Mouse (Mus musculus): ENCODE results near the gene Enc1. TPM values are rescaled to one million over a fixed set of nuclear protein-coding genes. Genes with fewer than 3 reads are reported as not detected.
A peak's percentile ranks its signal among the peaks of the same experiment; 100 is the strongest.

The Enc1 gene
- total and polyA plus RNA-seq, 3 experiments = 3.7 to 7.0 (median 6.4) TPM

- in situ Hi-C loops (cut with MboI; ENCODE audit: low pct_ligation_motif_present, low pct_unique_long_range_greater_than_20kb, low sequenced_read_pairs) (loop anchor here (5.0 to 10.0 kb wide), 2 partner anchors 372 to 704 kb away; no protein-coding TSS in a partner anchor), dilution Hi-C loops (cut with MboI; ENCODE audit: extremely low pct_ligation_motif_present, extremely low pct_unique_long_range_greater_than_20kb, low sequenced_read_pairs) (no loop called here)
- Histone ChIP-seq H3K27me3 (replicated peaks) (no peaks in the 10 kb centered on the region), H3K79me2 (replicated peaks; ENCODE audit: control insufficient read depth, extremely low read depth, insufficient read depth, poor library complexity, severe bottlenecking) (no peaks in the 10 kb centered on the region), H3K4me2 (ENCODE audit: insufficient read depth, low read depth, poor library complexity, severe bottlenecking) (no peak overlapping the region), H3K9me3 (replicated peaks; ENCODE audit: low read length) (no peaks in the 10 kb centered on the region), H3K27ac (ENCODE audit: insufficient read depth, low read depth) (no peak overlapping the region), H3K9ac (ENCODE audit: insufficient read depth, low read depth) (no peak overlapping the region), H3K4me3 (replicated peaks in 1 of 3; ENCODE audit: low read depth in 2 of 3, low read length in 2 of 3, poor library complexity in 1 of 3) (no peak overlapping the region), H3K4me1 (ENCODE audit: control insufficient read depth in 1 of 2, insufficient read depth in 2 of 2) (peaks cover 0 to 5% of the 10 kb centered on the region in 2 experiments; a peak in 1 of 4 replicates), H3K36me3 (replicated peaks in 1 of 2; ENCODE audit: control insufficient read depth in 1 of 2, insufficient read depth in 1 of 2, low read length in 1 of 2) (peaks cover 0 to 5% of the 10 kb centered on the region in 2 experiments)
- TF ChIP-seq MYC (IDR thresholded peaks at IDR 0.05; ENCODE audit: low read depth, low read length) (no peak), SIN3A (IDR thresholded peaks at IDR 0.05; ENCODE audit: low read length) (no peak), RAD21 (IDR thresholded peaks at IDR 0.05; ENCODE audit: low read depth, low read length) (peak; percentile 6), UBTF (IDR thresholded peaks at IDR 0.05; ENCODE audit: low read depth, low read length) (no peak), POLR2A (IDR thresholded peaks at IDR 0.05; ENCODE audit: low read depth, low read length) (no peak), CTCF (conservative IDR thresholded peaks at IDR 0.05 in 1 of 2, IDR thresholded peaks at IDR 0.05 in 1 of 2; ENCODE audit: low read depth in 2 of 2, low read length in 2 of 2) (peak; percentile 28 to 36; a peak in 2 of 4 replicates), GABPA (IDR thresholded peaks at IDR 0.05; ENCODE audit: insufficient replicate concordance, low read depth, low read length) (no peak), IRF4 (IDR thresholded peaks at IDR 0.05; ENCODE audit: low read depth, low read length) (no peak), PAX5 (IDR thresholded peaks at IDR 0.05; ENCODE audit: low read length) (no peak), USF2 (conservative IDR thresholded peaks at IDR 0.05; ENCODE audit: low read depth, low read length) (no peak)
- DNase-seq (ENCODE audit: extremely low read depth) = peak; percentile 21
These were observed 7.8 kb upstream of the Enc1 start for GRCm38 (mm10) chr13:97233092-97233491.

GRCm38 (mm10) chr13:97234785-97235417 is 6.0 kb upstream of the Enc1 start:
- DNase-seq (ENCODE audit: extremely low read depth) = peak; percentile 89
- H3K27ac ChIP-seq (ENCODE audit: insufficient read depth, low read depth) = no peak overlapping the region
- 0 out of 2 replicates have a peak overlapping the region, but pooled peaks have one; percentile 53 for H3K9ac ChIP-seq (ENCODE audit: insufficient read depth, low read depth)
- dilution Hi-C loops (cut with MboI; ENCODE audit: extremely low pct_ligation_motif_present, extremely low pct_unique_long_range_greater_than_20kb, low sequenced_read_pairs) (no loop called here), in situ Hi-C loops (cut with MboI; ENCODE audit: low pct_ligation_motif_present, low pct_unique_long_range_greater_than_20kb, low sequenced_read_pairs) (loop anchor here (5.0 to 10.0 kb wide), 2 partner anchors 370 to 702 kb away; no protein-coding TSS in a partner anchor)
- H3K27me3 ChIP-seq (replicated peaks) = no peaks in the 10 kb centered on the region
- H3K36me3 ChIP-seq (replicated peaks in 1 of 2; ENCODE audit: control insufficient read depth in 1 of 2, insufficient read depth in 1 of 2, low read length in 1 of 2) = peaks cover 0 to 5% of the 10 kb centered on the region in 2 experiments
- TF ChIP-seq MXI1 (IDR thresholded peaks at IDR 0.05; ENCODE audit: low read depth, low read length) (no peak), HCFC1 (IDR thresholded peaks at IDR 0.05; ENCODE audit: low read depth, low read length) (no peak), NRF1 (IDR thresholded peaks at IDR 0.05; ENCODE audit: low read depth, low read length) (peak; percentile 73), RAD21 (IDR thresholded peaks at IDR 0.05; ENCODE audit: low read depth, low read length) (peak; percentile 94), IRF4 (IDR thresholded peaks at IDR 0.05; ENCODE audit: low read depth, low read length) (peak; percentile 34; the same call in 1 of the 2 replicates), SMC3 (IDR thresholded peaks at IDR 0.05; ENCODE audit: low read depth, low read length) (peak; percentile 86), CTCF (conservative IDR thresholded peaks at IDR 0.05 in 1 of 2, IDR thresholded peaks at IDR 0.05 in 1 of 2; ENCODE audit: low read depth in 2 of 2, low read length in 2 of 2) (peak; percentile 45 to 90; a peak in 3 of 4 replicates), ZC3H11A (IDR thresholded peaks at IDR 0.05; ENCODE audit: low read depth, low read length) (peak; percentile 37; the same call in 1 of the 2 replicates)
- H3K4me1 ChIP-seq (ENCODE audit: control insufficient read depth in 1 of 2, insufficient read depth in 2 of 2) = peaks cover 0 to 8% of the 10 kb centered on the region in 2 experiments; a peak in 1 of 4 replicates
- no peaks in the 10 kb centered on the region for H3K9me3 ChIP-seq (replicated peaks; ENCODE audit: low read length)
- H3K4me3 ChIP-seq (replicated peaks in 1 of 3; ENCODE audit: low read depth in 2 of 3, low read length in 2 of 3, poor library complexity in 1 of 3) = peak overlapping the region in 2 of 3 experiments; percentile 13 to 23
- H3K4me2 ChIP-seq (ENCODE audit: insufficient read depth, low read depth, poor library complexity, severe bottlenecking) = peak overlapping the region; percentile 81
- no peaks in the 10 kb centered on the region for H3K79me2 ChIP-seq (replicated peaks; ENCODE audit: control insufficient read depth, extremely low read depth, insufficient read depth, poor library complexity, severe bottlenecking)

All from CH12.LX (cell line).